Mouse (Mus musculus) bone marrow macrophage, adult 2 months (primary cell): ENCODE data around the gene Acap1.

Experiments
- CTCF ChIP-seq: IDR thresholded peaks from 2 replicates; pipeline ENCODE4 v1.5.1; 2012; ENCODE audit warnings: low read depth, mild to moderate bottlenecking, low read length, moderate library complexity
- POLR2A ChIP-seq: IDR thresholded peaks from 2 replicates; pipeline ENCODE4 v1.6.1; 2012; ENCODE audit warnings: mild to moderate bottlenecking, low read depth, low read length, borderline replicate concordance

DNA sequence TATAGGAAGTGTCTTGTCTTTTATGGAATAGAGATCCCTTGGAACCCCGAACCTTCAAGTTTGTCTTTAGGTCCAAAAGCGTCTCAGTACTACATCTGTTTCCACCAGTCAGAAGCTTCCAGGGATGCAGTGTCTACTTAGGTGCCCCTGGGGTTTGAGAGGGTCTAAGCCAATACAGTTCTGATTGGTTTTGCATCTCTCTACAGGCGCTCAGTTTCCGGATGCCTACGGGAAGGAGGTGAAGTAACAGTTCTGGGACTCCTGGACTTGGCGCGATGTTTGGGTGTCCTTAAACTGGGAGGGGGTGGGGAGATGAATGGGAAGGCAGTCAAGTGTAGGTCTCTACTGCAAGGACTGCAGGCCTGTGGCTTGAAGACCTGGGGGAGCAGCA is 56.6 kb downstream of the Acap1 start:
- TF ChIP-seq CTCF = no peak
- TF ChIP-seq POLR2A = no peak
